Mouse (Mus musculus): ENCODE measurements at regions not wholly inside any gene's neighbourhood (a gene's known extent, or its start where the extent isn't known, plus 50 kb on each side); places are given as distances from the start of the nearest gene placed in this dataset.

- H3K4me1 ChIP-seq (replicated peaks; ENCODE audit: control insufficient read depth, insufficient read depth): no peaks in the 10 kb centered on the region
- no peak overlapping the region for H3K9ac ChIP-seq (ENCODE audit: low read length)
- no peak for ATAC-seq (ENCODE audit: low FRiP score, low TSS enrichment)
- WGBS: 64% methylated on average over 13 of the region's 13 CpGs
- no peak for DNase-seq (ENCODE audit: low spot score)
- no peak overlapping the region for H3K4me3 ChIP-seq (ENCODE audit: low read depth, low read length)
- no peaks in the 10 kb centered on the region for H3K36me3 ChIP-seq (ENCODE audit: control insufficient read depth, insufficient read depth, low read length)
- no peak for TF ChIP-seq CTCF (IDR thresholded peaks at IDR 0.05; ENCODE audit: low read depth)
- TF ChIP-seq EP300 (optimal IDR thresholded peaks at IDR 0.05): no peak
- no peak overlapping the region for H3K27ac ChIP-seq (replicated peaks)
- no peaks in the 10 kb centered on the region for H3K27me3 ChIP-seq (ENCODE audit: control insufficient read depth, insufficient read depth, low read length)
- H3K9me3 ChIP-seq (ENCODE audit: control insufficient read depth, low read length): no peaks in the 10 kb centered on the region
- H3K4me2 ChIP-seq (replicated peaks; ENCODE audit: low read depth): no peak overlapping the region
These were observed 412.4 kb upstream of the Jarid2 start for GRCm38 (mm10) chr13:44316747-44317446.

- no peak for DNase-seq (ENCODE audit: low spot score)
- 66% methylated on average over 8 of the region's 8 CpGs for WGBS
- no peaks in the 10 kb centered on the region for H3K27me3 ChIP-seq (ENCODE audit: control insufficient read depth, insufficient read depth, low read length)
- TF ChIP-seq CTCF (IDR thresholded peaks at IDR 0.05; ENCODE audit: low read depth) (no peak), EP300 (optimal IDR thresholded peaks at IDR 0.05) (no peak)
- H3K9ac ChIP-seq (ENCODE audit: low read length): no peak overlapping the region
- H3K4me1 ChIP-seq (replicated peaks; ENCODE audit: control insufficient read depth, insufficient read depth): no peaks in the 10 kb centered on the region
- H3K4me3 ChIP-seq (ENCODE audit: low read depth, low read length): no peak overlapping the region
- no peaks in the 10 kb centered on the region for H3K36me3 ChIP-seq (ENCODE audit: control insufficient read depth, insufficient read depth, low read length)
- H3K27ac ChIP-seq (replicated peaks): no peak overlapping the region
- ATAC-seq (ENCODE audit: low FRiP score, low TSS enrichment): no peak
- no peak overlapping the region for H3K4me2 ChIP-seq (replicated peaks; ENCODE audit: low read depth)
- no peaks in the 10 kb centered on the region for H3K9me3 ChIP-seq (ENCODE audit: control insufficient read depth, low read length)
These were observed 411.7 kb upstream of the Jarid2 start for GRCm38 (mm10) chr13:44317596-44317995.

DNA sequence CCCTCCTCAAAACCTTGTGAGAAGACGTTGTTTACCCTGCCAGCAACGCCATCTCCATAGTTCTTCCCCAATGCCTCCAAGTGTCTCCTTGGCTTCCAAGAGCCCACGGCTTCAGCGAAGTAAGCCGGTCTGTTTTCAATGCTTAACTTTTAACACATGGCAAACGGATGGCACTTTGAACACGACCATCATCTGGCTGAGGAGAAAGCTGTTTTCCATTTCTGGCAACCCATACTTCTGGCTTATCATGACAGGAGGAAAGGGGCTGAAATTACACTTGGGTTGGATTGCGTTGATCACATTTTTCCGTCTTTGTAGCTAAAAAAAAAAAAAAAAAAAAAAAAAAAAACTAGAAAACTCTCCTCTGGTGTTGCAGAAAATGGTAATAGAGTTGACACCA, 410.2 kb upstream of the Jarid2 start:
- Histone ChIP-seq H3K4me1 (replicated peaks; ENCODE audit: control insufficient read depth, insufficient read depth) (no peaks in the 10 kb centered on the region), H3K27ac (replicated peaks) (no peak overlapping the region)
- ATAC-seq (ENCODE audit: low FRiP score, low TSS enrichment): no peak

DNA sequence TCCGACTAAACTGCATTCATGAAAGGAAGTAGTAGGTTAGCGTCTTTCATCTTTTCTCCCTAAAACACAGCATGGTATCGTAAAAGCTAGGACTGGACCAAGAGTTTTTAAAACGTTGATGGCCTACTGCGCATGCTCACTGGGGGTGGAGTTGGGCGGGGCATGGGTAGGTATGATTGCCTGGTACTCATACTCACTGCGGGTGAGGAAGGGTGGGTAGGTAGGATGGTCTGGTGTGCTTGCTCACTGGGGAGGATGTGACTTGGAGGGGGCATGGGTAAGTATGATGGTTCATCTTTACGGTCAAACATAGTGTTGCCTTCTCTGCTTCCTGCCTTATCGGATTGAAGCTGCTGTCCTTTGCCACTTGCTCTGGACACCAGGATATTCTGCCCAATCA, 409.8 kb upstream of the Jarid2 start:
- Histone ChIP-seq H3K9ac (ENCODE audit: low read length) (no peak overlapping the region), H3K4me2 (replicated peaks; ENCODE audit: low read depth) (no peak overlapping the region), H3K4me3 (ENCODE audit: low read depth, low read length) (no peak overlapping the region), H3K4me1 (replicated peaks; ENCODE audit: control insufficient read depth, insufficient read depth) (no peaks in the 10 kb centered on the region), H3K9me3 (ENCODE audit: control insufficient read depth, low read length) (no peaks in the 10 kb centered on the region), H3K36me3 (ENCODE audit: control insufficient read depth, insufficient read depth, low read length) (no peaks in the 10 kb centered on the region), H3K27ac (replicated peaks) (no peak overlapping the region), H3K27me3 (ENCODE audit: control insufficient read depth, insufficient read depth, low read length) (no peaks in the 10 kb centered on the region)
- DNase-seq (ENCODE audit: low spot score) (no peak), ATAC-seq (ENCODE audit: low FRiP score, low TSS enrichment) (no peak)
- TF ChIP-seq EP300 (optimal IDR thresholded peaks at IDR 0.05) (no peak), CTCF (IDR thresholded peaks at IDR 0.05; ENCODE audit: low read depth) (no peak)
- WGBS: 92% methylated on average over 9 of the region's 9 CpGs

More for the DNA sequence above, 410.2 kb upstream of the Jarid2 start:
- DNase-seq (ENCODE audit: low spot score): no peak
- Histone ChIP-seq H3K4me2 (replicated peaks; ENCODE audit: low read depth) (no peak overlapping the region), H3K27me3 (ENCODE audit: control insufficient read depth, insufficient read depth, low read length) (no peaks in the 10 kb centered on the region), H3K4me3 (ENCODE audit: low read depth, low read length) (no peak overlapping the region), H3K9ac (ENCODE audit: low read length) (no peak overlapping the region), H3K36me3 (ENCODE audit: control insufficient read depth, insufficient read depth, low read length) (no peaks in the 10 kb centered on the region), H3K9me3 (ENCODE audit: control insufficient read depth, low read length) (no peaks in the 10 kb centered on the region)
- TF ChIP-seq EP300 (optimal IDR thresholded peaks at IDR 0.05) (no peak), CTCF (IDR thresholded peaks at IDR 0.05; ENCODE audit: low read depth) (no peak)
- 91% methylated on average over 9 of the region's 9 CpGs for WGBS

DNA sequence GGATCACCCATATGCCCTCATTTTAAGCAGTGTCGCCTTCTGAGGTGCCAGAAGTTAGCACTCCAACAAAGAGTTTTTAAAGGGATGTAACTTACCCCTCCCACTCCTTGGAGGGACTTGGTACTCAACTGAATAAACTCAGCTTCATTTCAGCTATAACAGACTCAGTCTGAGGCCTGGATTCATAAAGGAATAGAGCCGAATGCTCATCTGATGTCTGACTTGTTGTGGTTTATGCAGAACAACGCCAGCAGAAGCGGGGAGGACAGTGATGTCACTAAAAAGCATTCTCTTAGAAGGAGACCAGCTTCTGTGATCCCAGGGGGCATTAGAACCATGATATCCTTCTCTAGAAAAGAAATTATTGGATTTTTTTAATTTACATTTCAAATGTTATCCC, 409.0 kb upstream of the Jarid2 start:
- no peak overlapping the region for H3K27ac ChIP-seq (replicated peaks)
- 89% methylated on average over 4 of the region's 4 CpGs for WGBS

GRCm38 (mm10) chr13:44321009-44321596, 408.2 kb upstream of the Jarid2 start:
- H3K9ac ChIP-seq (ENCODE audit: low read length): no peak overlapping the region
- no peak overlapping the region for H3K27ac ChIP-seq (replicated peaks)
- H3K4me1 ChIP-seq (replicated peaks; ENCODE audit: control insufficient read depth, insufficient read depth): no peaks in the 10 kb centered on the region
- peak; percentile 40 for DNase-seq (ENCODE audit: low spot score)
- no peak overlapping the region for H3K4me3 ChIP-seq (ENCODE audit: low read depth, low read length)
- H3K36me3 ChIP-seq (ENCODE audit: control insufficient read depth, insufficient read depth, low read length): no peaks in the 10 kb centered on the region
- no peak overlapping the region for H3K4me2 ChIP-seq (replicated peaks; ENCODE audit: low read depth)
- H3K9me3 ChIP-seq (ENCODE audit: control insufficient read depth, low read length): no peaks in the 10 kb centered on the region
- no peaks in the 10 kb centered on the region for H3K27me3 ChIP-seq (ENCODE audit: control insufficient read depth, insufficient read depth, low read length)
- 46% methylated on average over 16 of the region's 16 CpGs for WGBS
- ATAC-seq (ENCODE audit: low FRiP score, low TSS enrichment): 0 out of 2 replicates have a peak, but pooled peaks have one; percentile 26
- no peak for TF ChIP-seq CTCF (IDR thresholded peaks at IDR 0.05; ENCODE audit: low read depth)
- TF ChIP-seq EP300 (optimal IDR thresholded peaks at IDR 0.05): no peak

More for the DNA sequence above, 409.0 kb upstream of the Jarid2 start:
- no peak overlapping the region for H3K4me2 ChIP-seq (replicated peaks; ENCODE audit: low read depth)
- no peaks in the 10 kb centered on the region for H3K4me1 ChIP-seq (replicated peaks; ENCODE audit: control insufficient read depth, insufficient read depth)
- H3K9me3 ChIP-seq (ENCODE audit: control insufficient read depth, low read length): no peaks in the 10 kb centered on the region
- TF ChIP-seq CTCF (IDR thresholded peaks at IDR 0.05; ENCODE audit: low read depth) (no peak), EP300 (optimal IDR thresholded peaks at IDR 0.05) (no peak)
- H3K9ac ChIP-seq (ENCODE audit: low read length): no peak overlapping the region
- no peak for DNase-seq (ENCODE audit: low spot score)
- no peak for ATAC-seq (ENCODE audit: low FRiP score, low TSS enrichment)
- no peak overlapping the region for H3K4me3 ChIP-seq (ENCODE audit: low read depth, low read length)
- H3K36me3 ChIP-seq (ENCODE audit: control insufficient read depth, insufficient read depth, low read length): no peaks in the 10 kb centered on the region
- no peaks in the 10 kb centered on the region for H3K27me3 ChIP-seq (ENCODE audit: control insufficient read depth, insufficient read depth, low read length)

Data from stomach, postnatal 0 days (tissue).